Mouse (Mus musculus): ENCODE results near the gene B4galt3. TPM values are rescaled to one million over a fixed set of nuclear protein-coding genes. Genes with fewer than 3 reads are reported as not detected.
A peak's percentile ranks its signal among the peaks of the same experiment; 100 is the strongest.

Gene B4galt3
- total RNA-seq (2021): 10 to 100 TPM; 16.4 to 17.8 TPM

- intact Hi-C loops (cut with DNase I): no loop called here
Observed at GRCm38 (mm10) chr1:171269848-171270572, at the start of gene B4galt3. B4galt3 (plus strand) TSS chr1:171270328.

GRCm38 (mm10) chr1:171220871-171221270, 49.3 kb upstream of the B4galt3 start:
- intact Hi-C loops (cut with DNase I): loop anchor here (1.0 to 2.0 kb wide), 3 partner anchors 28 to 102 kb away; no protein-coding TSS in a partner anchor
- peak; percentile 57 for DNase-seq (ENCODE audit: low spot score)

More at GRCm38 (mm10) chr1:171269848-171270572, at the start of gene B4galt3:
- peak; percentile 89 for DNase-seq (ENCODE audit: low spot score)

GRCm38 (mm10) chr1:171221281-171222193, 48.6 kb upstream of the B4galt3 start:
- no peak for DNase-seq (ENCODE audit: low spot score)
- intact Hi-C loops (cut with DNase I): loop anchor here (2.0 kb wide), 2 partner anchors 29 to 103 kb away; no protein-coding TSS in a partner anchor

GRCm38 (mm10) chr1:171222238-171223155, 47.6 kb upstream of the B4galt3 start, which contains the start of gene Tomm40l:
Tomm40l (minus strand) TSS chr1:171222514.
- peak; percentile 97 for DNase-seq (ENCODE audit: low spot score)
- intact Hi-C loops (cut with DNase I): no loop called here

- no peak for DNase-seq (ENCODE audit: low spot score)
- intact Hi-C loops (cut with DNase I): no loop called here
Observed at GRCm38 (mm10) chr1:171223168-171223567, 47.0 kb upstream of the B4galt3 start.

- intact Hi-C loops (cut with DNase I): no loop called here
- DNase-seq (ENCODE audit: low spot score): no peak
Observed at GRCm38 (mm10) chr1:171223796-171224195, 46.3 kb upstream of the B4galt3 start.

GRCm38 (mm10) chr1:171224857-171225256, 45.3 kb upstream of the B4galt3 start, which contains the start of gene Apoa2:
Apoa2 (plus strand) TSS chr1:171225054.
- intact Hi-C loops (cut with DNase I): no loop called here
- no peak for DNase-seq (ENCODE audit: low spot score)

GRCm38 (mm10) chr1:171226780-171227179, 43.3 kb upstream of the B4galt3 start:
- DNase-seq (ENCODE audit: low spot score): no peak
- intact Hi-C loops (cut with DNase I): loop anchor here (2.0 kb wide), 1 partner anchor 30 kb away; no protein-coding TSS in a partner anchor

GRCm38 (mm10) chr1:171227879-171228278, 42.2 kb upstream of the B4galt3 start:
- no peak for DNase-seq (ENCODE audit: low spot score)
- intact Hi-C loops (cut with DNase I): loop anchor here (2.0 kb wide), 1 partner anchor 29 kb away; no protein-coding TSS in a partner anchor

- intact Hi-C loops (cut with DNase I): no loop called here
- DNase-seq (ENCODE audit: low spot score): no peak
Observed at GRCm38 (mm10) chr1:171229750-171230149, 40.4 kb upstream of the B4galt3 start.

- DNase-seq (ENCODE audit: low spot score): no peak
- intact Hi-C loops (cut with DNase I): no loop called here
Observed at GRCm38 (mm10) chr1:171230215-171230614, 39.9 kb upstream of the B4galt3 start.

GRCm38 (mm10) chr1:171231844-171232243, 38.3 kb upstream of the B4galt3 start:
- no peak for DNase-seq (ENCODE audit: low spot score)
- intact Hi-C loops (cut with DNase I): no loop called here

GRCm38 (mm10) chr1:171232348-171232747, 37.8 kb upstream of the B4galt3 start:
- intact Hi-C loops (cut with DNase I): no loop called here
- no peak for DNase-seq (ENCODE audit: low spot score)

GRCm38 (mm10) chr1:171232800-171233730, 37.1 kb upstream of the B4galt3 start:
- intact Hi-C loops (cut with DNase I): no loop called here
- no peak for DNase-seq (ENCODE audit: low spot score)

- DNase-seq (ENCODE audit: low spot score): no peak
Observed at GRCm38 (mm10) chr1:171234126-171234525, 36.0 kb upstream of the B4galt3 start, which contains the start of gene Fcer1g. Fcer1g (minus strand) TSS chr1:171234365.

GRCm38 (mm10) chr1:171234538-171234937, 35.6 kb upstream of the B4galt3 start:
- intact Hi-C loops (cut with DNase I): no loop called here
- DNase-seq (ENCODE audit: low spot score): no peak

More at GRCm38 (mm10) chr1:171234126-171234525, 36.0 kb upstream of the B4galt3 start, which contains the start of gene Fcer1g:
- intact Hi-C loops (cut with DNase I): no loop called here

GRCm38 (mm10) chr1:171235791-171236190, 34.3 kb upstream of the B4galt3 start:
- intact Hi-C loops (cut with DNase I): no loop called here
- no peak for DNase-seq (ENCODE audit: low spot score)

- no peak for DNase-seq (ENCODE audit: low spot score)
- intact Hi-C loops (cut with DNase I): no loop called here
Observed at GRCm38 (mm10) chr1:171237438-171237837, 32.7 kb upstream of the B4galt3 start.
